Mouse (Mus musculus): Measurements from ENCODE around the gene Moap1.

Moap1 gene

DNA sequence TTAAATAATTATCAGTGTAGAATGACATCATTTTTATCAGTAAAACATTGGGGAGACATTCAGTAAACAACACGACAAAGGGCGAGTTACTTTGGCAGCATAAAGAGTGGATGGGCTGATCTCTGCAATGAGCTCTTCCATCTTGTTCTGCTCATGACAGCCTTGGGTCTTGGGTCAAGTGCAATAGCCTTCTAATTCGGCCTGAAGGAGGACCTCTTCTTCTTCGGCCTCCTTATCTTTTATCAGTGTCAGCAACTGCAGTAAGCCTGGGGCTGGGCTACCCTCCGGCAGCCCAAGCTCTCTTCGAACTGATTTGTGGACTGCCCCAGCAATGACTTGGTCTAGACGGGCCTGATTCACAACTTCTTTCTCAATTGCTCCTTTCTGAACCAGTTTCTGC, 1.4 kb downstream of the Moap1 start:
- DNase-seq (ENCODE audit: extremely low spot score), result no peak

- DNase-seq (ENCODE audit: extremely low spot score), result no peak
These were observed 3.2 kb downstream of the Moap1 start for GRCm38 (mm10) chr12:102740285-102740684.

DNA sequence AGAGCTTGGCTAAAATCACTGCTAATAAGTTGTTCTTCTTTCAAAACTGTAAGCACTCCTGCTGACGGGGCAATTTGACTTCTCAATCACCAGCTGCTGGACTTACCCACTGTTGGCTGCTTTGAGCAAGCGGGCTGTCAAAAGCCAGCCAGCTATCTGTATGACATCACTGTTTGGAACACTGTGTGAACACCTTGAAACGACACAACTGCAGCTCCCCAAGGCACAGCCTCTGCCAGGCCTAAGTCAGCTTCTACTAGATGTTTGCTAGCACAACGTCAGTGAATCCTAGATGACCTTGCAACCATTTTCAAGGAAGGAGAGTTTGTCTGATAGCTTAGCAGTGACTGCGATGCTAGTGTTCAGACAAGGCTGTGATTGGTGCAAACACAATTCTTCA, 4.4 kb downstream of the Moap1 start:
- DNase-seq (ENCODE audit: extremely low spot score), result no peak

DNA sequence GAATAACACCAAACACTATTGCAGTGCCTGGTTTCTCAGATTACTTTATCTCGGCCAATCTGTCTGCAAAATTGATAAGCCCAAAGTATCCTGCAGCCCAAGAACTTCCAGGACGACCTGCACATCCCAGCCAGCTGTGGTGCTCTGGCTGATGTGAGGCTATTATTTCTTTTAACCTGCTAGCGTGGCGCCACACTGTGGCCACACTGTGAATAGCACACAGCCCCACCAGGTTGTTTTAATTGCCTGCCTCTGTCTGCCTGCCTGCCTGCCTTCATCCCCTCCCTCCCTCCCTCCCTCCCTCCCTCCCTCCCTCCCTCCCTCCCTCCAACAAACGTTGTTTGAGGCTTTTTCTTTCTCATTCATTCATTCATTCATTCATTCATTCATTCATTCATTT, 10.1 kb downstream of the Moap1 start:
- DNase-seq (ENCODE audit: extremely low spot score), result peak; percentile 79

DNA sequence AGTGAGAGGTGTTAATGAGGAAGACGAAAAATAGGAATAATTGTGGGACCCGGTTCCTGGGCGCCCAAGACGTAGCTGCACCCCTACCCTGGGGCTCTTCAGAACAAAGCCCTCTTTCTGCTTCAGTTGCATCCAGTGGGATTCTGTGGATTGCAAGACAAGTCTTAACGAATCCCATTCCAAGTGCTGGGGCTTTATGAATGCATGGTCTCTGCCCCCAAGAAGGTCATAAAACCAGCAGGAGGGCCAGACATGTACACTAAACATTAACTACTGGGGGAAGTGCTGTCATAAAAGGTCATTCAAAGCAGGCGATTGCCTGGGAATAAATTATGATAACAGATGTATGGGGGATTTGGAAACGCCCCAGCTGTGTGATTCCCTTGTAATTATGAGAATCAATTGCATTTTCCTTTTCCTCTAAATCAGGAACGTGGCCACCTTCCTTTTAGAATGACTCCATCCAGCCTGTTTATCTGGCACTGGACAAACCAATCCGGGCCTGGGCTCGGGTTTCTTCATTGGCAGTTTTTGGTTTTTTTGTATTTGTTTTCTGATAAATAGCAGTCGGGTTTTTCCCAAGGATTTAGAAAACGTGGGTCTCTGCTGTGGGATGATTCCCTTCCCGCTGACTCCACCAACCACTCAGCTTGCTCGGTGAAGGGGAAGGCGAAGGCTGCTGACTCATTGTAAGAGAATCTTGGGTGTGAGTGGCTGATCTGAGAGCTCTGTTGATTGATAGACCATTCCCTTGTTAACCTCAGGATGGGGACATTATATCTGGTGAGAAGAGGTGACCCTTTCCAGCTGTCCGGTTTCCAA, 12.5 kb downstream of the Moap1 start:
- no peak for DNase-seq (ENCODE audit: extremely low spot score)

DNA sequence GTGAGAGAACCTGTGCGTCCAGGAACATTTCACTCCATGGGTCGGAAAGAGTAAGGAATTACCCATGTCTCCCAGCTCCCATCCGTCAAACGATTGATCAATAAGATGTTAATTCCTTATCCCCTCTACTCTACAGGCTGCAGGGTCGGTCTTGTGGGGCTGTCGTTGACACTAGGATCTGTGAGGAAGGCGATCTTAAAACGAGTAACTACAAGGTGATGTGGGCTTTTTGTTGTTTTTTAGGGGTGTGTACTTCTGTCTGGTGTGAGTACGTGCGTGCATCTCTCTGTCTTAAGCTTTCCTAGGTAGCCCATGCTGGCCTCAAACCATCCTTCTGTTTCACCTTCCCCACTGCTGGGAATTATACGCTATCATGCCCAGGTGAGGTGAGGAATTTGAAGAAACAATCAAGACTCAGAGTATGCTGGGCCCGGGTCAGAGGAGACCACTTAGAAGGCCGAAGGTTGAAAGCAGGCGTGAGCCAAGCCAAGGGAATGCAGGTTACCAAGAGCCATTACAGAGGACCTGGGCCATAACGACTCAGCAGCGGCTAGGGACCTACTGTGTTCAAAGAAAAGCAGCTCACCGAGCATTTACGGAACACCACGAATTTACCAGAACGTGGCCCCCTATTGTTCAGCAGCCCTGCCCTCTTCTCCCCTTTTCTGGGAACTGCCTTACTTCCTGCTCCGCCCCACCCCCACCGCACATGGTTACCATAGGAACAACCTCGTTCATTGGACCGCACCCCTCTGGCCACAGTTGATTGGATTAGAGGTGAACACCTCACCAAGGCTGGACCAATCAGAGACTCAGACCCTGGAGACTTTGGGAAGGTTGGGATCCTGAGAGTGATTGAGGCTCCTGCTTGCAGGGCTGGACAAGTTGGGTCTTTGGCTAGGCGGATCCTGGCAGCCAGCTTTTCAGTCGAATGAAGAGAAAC, 13.3 kb downstream of the Moap1 start:
- DNase-seq (ENCODE audit: extremely low spot score), result peak; percentile 93

DNA sequence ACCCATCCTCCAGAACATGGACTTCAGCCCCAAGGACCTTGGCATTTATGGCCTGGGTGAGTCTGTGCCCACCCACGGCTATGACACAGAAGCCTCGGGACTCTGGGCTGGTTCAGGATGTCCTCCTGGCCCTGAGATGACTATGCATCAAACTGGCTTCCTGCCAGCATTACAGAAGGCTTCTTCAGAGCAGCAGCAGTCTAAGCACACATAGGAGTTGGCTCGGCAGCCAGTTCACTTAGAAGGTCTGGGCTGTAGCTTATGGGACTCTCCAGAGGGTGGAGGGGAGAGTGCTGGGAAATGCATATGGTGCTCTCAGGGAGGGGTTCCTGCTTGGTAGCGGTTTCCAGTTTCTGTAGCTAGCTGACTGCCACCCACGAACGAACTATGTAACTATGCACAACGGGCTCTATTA, 17.7 kb downstream of the Moap1 start:
- no peak for DNase-seq (ENCODE audit: extremely low spot score)

- no peak for DNase-seq (ENCODE audit: extremely low spot score)
These were observed 18.3 kb downstream of the Moap1 start for GRCm38 (mm10) chr12:102725146-102725545.

- DNase-seq (ENCODE audit: extremely low spot score), result no peak
These were observed 19.6 kb downstream of the Moap1 start for GRCm38 (mm10) chr12:102723861-102724260.

DNA sequence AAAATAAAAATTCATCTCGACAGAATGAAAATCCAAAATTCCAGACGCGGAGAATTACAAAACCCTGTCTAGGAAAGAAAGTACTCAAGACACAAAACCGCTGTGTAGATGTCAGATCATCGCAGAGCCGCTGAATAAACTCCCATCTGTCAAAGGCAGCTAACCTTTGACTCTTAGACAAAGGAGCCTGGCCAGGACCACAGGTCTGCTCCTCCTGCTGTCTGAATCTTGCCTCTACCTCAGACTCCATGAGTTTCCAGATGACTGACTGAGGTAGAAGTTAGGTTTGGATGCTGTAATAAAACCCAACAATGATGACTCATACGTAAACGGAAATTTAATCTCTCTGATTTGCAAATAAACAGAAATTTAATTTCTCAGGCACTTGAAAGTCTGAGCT, 20.5 kb downstream of the Moap1 start:
- DNase-seq (ENCODE audit: extremely low spot score), result no peak

DNA sequence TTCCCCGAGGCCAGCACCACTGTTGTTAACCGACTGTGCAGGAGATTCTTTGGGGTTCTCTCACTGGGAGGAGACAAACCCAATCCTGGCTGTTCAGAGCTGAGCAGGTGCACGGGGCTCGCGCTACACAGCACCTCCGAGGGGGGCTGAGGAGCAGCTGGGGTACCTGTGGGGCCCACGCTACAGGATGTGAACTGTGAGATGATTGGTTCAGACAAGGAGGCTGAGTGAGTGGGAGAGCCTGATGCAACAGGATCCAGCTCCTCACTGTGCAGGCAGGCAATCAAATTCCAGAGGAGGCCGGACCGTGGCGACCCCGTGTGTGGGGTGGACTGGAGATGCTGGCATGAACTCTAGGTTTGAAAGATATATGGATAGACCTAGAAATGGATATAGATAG, 21.0 kb downstream of the Moap1 start:
- DNase-seq (ENCODE audit: extremely low spot score), result no peak

- DNase-seq (ENCODE audit: extremely low spot score), result peak; percentile 68
These were observed 23.7 kb downstream of the Moap1 start for GRCm38 (mm10) chr12:102719552-102720315.

DNA sequence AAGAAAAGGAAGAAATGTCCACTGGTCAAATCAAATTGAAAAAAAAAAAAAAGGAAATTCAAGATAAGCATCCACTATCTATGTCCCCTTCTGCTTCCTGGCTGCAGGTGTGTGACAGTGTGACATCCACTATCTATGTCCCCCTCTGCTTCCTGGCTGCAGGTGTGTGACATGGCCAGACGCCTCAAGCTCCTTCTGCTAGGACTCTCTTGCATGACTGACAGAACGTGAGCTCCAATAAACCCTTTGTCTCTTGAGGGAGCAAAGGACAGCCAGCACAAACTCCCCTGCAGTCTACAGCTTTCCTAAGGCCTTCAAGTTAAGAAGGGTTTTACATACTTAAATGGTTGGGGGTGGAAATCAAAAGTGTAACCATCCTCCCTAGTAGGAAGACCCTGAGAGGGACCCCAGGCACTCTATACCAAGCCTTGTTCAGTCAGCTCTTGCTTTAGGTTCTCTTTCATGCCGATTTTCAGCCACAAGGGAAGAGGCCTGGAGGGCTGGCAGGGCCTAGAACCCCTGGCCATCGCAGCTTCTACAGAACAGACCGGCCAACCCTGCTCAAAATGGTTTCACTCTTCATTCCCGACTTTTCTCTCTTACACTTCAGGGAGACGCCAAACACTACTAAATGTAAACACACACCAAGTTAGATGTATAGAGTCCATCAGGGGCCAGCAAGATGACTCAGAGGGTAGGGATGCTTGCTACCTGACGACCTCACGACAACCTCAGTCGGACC, 28.6 kb downstream of the Moap1 start:
- DNase-seq (ENCODE audit: extremely low spot score), result no peak

GRCm38 (mm10) chr12:102714116-102714515, 29.3 kb downstream of the Moap1 start:
- DNase-seq (ENCODE audit: extremely low spot score), result no peak

DNA sequence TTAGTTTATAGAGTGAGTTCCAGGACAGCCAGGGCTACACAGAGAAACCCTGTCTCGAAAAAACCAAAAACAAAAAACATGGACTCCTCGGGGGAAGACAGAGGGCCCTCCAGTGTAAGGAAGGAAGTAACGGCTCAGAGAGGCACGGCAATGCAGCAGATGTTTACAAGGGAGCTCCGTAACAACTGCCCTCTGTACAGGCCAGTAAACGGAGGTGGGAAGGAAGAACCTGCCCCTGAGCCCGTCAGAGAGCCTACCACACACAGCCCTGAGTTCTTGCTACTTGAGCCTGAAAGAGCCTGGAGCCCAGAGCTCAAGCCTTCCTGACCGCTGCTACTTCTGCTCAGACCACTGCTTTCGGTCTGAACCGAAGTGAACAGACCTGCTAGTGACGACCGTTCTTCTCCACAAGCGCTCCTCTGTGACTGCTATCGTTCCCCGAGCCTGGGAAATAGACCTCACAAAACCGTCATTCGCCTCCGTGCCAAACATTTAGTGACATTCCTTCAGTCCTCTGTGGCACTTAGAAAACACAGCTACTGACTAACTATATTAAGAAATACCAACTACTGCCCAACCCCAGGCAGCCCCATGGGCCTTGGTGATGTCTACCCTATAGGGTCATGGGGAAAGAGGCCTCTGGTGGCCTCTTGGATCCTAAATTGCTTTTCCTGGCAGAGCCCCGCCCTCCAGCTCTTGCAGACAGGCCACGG, 30.2 kb downstream of the Moap1 start:
- DNase-seq (ENCODE audit: extremely low spot score), result no peak

GRCm38 (mm10) chr12:102710851-102711375, 32.5 kb downstream of the Moap1 start:
- DNase-seq (ENCODE audit: extremely low spot score), result no peak

DNA sequence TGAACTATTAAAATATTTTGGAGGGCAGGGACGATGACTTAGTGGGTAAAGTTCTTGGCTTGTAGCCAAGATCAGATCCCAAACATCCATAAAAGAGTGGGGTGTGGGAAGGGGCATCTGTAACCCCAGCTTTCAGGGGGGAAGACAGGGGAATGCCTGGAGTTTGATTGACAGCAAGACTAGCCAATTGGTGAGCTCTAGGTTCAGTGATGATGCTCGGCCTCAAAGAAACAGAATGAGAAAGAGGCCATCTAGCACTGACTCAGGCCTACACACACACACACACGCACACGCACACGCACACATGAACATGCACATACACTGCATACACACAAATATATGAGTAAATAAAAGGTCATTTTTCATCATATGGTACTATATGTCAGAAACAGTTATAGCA, 33.6 kb downstream of the Moap1 start:
- no peak for DNase-seq (ENCODE audit: extremely low spot score)

- DNase-seq (ENCODE audit: extremely low spot score), result no peak
These were observed 35.2 kb downstream of the Moap1 start for GRCm38 (mm10) chr12:102708220-102708619.

GRCm38 (mm10) chr12:102706833-102707463, 36.5 kb downstream of the Moap1 start:
- no peak for DNase-seq (ENCODE audit: extremely low spot score)

Measured in embryo, embryonic 9.5 days (tissue).